Mouse (Mus musculus) olfactory bulb, adult 2 months (tissue): ENCODE results near the gene Mfsd8. TPM values are rescaled to one million over a fixed set of nuclear protein-coding genes. Genes with fewer than 3 reads are reported as not detected.
"Not testable (repeated sequence)": the region's sequence is repeated elsewhere in the genome, so short reads cannot be mapped to it uniquely, and the experiment has no call there.

Experiments used
- H3K27ac ChIP-seq: fragments of 200-500 bp; 2 replicates; pipeline ENCODE4 v1.5.1; 2012; ENCODE audit warnings: low read depth, low read length; ENCODE audit not compliant: insufficient read depth
- H3K4me1 ChIP-seq: fragments of 200-500 bp; 2 replicates; pipeline ENCODE4 v1.6.1; 2012; ENCODE audit warnings: low read length; ENCODE audit not compliant: control insufficient read depth, insufficient read depth
- H3K4me3 ChIP-seq: fragments of 200-500 bp; 2 replicates; pipeline ENCODE4 v1.5.1; 2012; ENCODE audit warnings: mild to moderate bottlenecking, low read depth, low read length, moderate library complexity; ENCODE audit not compliant: insufficient read depth
- CTCF ChIP-seq: fragments of 200-500 bp; IDR thresholded peaks from 2 replicates; pipeline ENCODE4 v1.5.1; 2012; ENCODE audit warnings: low read depth, mild to moderate bottlenecking, low read length, moderate library complexity; ENCODE audit not compliant: insufficient read depth
- POLR2A ChIP-seq: fragments of 200-500 bp; IDR thresholded peaks from 2 replicates; pipeline ENCODE4 v1.6.1; 2012; ENCODE audit warnings: mild to moderate bottlenecking, low read depth, low read length, moderate library complexity; ENCODE audit not compliant: insufficient read depth
- WGBS: fragments of 180-500 bp; shearing (Covaris S2); methylation state at CpG from one replicate; pipeline ENCODE4 v1.1.7; 2018; 5-methylcytosine and 5-hydroxymethylcytosine counted together
- polyA plus RNA-seq: library from polyadenylated mRNA; stranded (reverse); fragments of >200 nt; gene quantifications from 2 replicates; pipeline ENCODE4 v1.2.4, GENCODE M21; 2012; ENCODE audit warnings: low replicate concordance; ENCODE audit not compliant: missing spikeins, insufficient read depth, insufficient read length

The Mfsd8 gene
- polyA plus RNA-seq = not detected in 2 replicates

- Histone ChIP-seq H3K27ac (peak within 1 kb of the TSS; percentile 87), H3K4me3 (peak within 1 kb of the TSS; percentile 66)
- under 1% methylated on average over 39 of the region's 39 CpGs for WGBS
- peak; percentile 43; the same call in 1 of the 2 replicates for TF ChIP-seq POLR2A
- H3K4me1 ChIP-seq = not testable (repeated sequence)
Observed at GRCm38 (mm10) chr3:40846473-40846956, at the start of gene Mfsd8. Mfsd8 (minus strand) TSS chr3:40846886.

- H3K4me1 ChIP-seq, H3K27ac ChIP-seq: not testable (repeated sequence)
- under 1% methylated on average over 22 of the region's 24 CpGs for WGBS
- H3K4me3 ChIP-seq = peak overlapping the region; percentile 98
Observed at GRCm38 (mm10) chr3:40894336-40894735, 47.6 kb upstream of the Mfsd8 start.

- Histone ChIP-seq H3K27ac (peak overlapping the region; percentile 88), H3K4me3 (peak overlapping the region; percentile 98)
- peak; percentile 54 for TF ChIP-seq CTCF
- H3K4me1 ChIP-seq = not testable (repeated sequence)
- under 1% methylated on average over 38 of the region's 38 CpGs for WGBS
Observed at GRCm38 (mm10) chr3:40893816-40894258, 47.2 kb upstream of the Mfsd8 start.

GRCm38 (mm10) chr3:40853123-40853738, 6.5 kb upstream of the Mfsd8 start:
- not testable (repeated sequence) for H3K4me1 ChIP-seq, H3K4me3 ChIP-seq, H3K27ac ChIP-seq
- WGBS = 90% methylated on average over 3 of the region's 3 CpGs

DNA sequence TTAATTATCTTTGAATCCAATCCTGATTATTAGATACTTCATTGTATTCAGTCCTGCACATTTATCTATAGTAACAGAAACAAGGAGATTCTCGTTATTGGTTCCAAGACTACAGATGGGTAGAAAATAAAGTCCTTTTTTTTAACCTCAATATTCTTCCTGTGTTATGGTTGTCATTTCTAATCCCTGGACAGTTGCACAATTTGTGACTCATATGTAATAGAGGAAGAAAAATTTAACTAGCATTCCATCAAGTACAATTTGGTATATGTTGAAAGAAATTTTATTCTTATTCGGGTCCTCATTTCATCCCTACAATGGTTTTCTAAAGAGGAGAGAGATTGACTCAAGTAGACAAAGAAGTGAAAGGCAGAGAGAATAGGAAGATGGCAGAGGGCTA, 1.2 kb upstream of the Mfsd8 start:
- 83% methylated on average over 2 of the region's 2 CpGs for whole genome bisulfite sequencing
- H3K4me3 ChIP-seq, H3K27ac ChIP-seq, H3K4me1 ChIP-seq: not testable (repeated sequence)

GRCm38 (mm10) chr3:40847018-40847417, 332 bp upstream of the Mfsd8 start:
- WGBS = under 1% methylated on average over 18 of the region's 21 CpGs
- H3K4me1 ChIP-seq = not testable (repeated sequence)
- Histone ChIP-seq H3K27ac (peak overlapping the region; percentile 19; the same call in 1 of the 2 replicates), H3K4me3 (peak overlapping the region; percentile 66)

- Histone ChIP-seq H3K27ac (peak within 1 kb of the TSS; percentile 87), H3K4me3 (peak within 1 kb of the TSS; percentile 66)
- WGBS = 0% methylated on average over 4 of the region's 4 CpGs
- not testable (repeated sequence) for H3K4me1 ChIP-seq
Observed at GRCm38 (mm10) chr3:40846957-40847017, 101 bp upstream of the Mfsd8 start, which contains the start of gene Abhd18. Abhd18 (plus strand) TSS chr3:40846970.

DNA sequence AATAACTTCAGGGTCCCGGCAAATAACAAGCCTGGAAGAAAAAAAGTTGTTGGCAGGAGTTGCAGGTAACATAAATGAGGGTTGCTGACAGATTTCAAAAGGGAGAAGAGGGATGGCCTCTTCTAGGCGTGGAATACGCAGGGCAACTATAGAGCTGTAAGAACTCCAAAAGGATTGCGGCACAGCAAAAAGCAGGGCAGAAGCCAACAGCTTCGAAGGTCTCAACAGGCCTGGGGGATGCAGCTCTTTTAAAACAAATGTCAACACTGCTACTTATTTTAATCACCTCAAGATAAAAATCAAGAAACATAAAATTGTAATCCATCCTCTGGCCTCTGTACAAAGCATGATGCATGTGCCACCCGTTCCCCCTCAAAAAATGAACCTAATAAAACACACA, 1.2 kb downstream of the Mfsd8 start:
- H3K4me3 ChIP-seq = peak overlapping the region; percentile 34
- 22% methylated on average over 6 of the region's 6 CpGs for WGBS
- H3K27ac ChIP-seq = not testable (repeated sequence)

DNA sequence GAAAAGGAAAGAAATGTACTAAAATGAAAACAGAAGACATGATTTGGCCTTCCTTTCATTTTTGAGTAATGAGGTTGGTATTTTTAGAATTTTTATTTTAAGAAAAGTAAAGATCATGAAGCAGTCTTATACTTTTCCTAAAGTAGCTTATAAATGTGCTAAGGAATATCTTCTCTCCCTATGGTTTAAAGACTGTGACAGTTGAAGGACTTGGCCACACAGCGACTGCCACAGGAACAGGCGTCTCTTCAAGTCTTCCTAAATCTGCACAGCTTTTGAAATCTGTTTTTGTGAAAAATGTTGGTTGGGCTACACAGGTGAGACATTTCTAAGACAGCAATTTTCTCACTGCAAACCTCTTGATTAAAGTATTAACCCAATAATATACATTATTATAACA, 33.4 kb downstream of the Mfsd8 start:
- TF ChIP-seq CTCF (no peak), POLR2A (no peak)
- 91% methylated on average over 2 of the region's 2 CpGs for WGBS
- Histone ChIP-seq H3K27ac (no peak overlapping the region), H3K4me1 (no peaks in the 10 kb centered on the region), H3K4me3 (no peak overlapping the region)

More for the DNA sequence above, 1.2 kb downstream of the Mfsd8 start:
- H3K4me1 ChIP-seq = not testable (repeated sequence)

- no peaks in the 10 kb centered on the region for H3K4me1 ChIP-seq
- H3K27ac ChIP-seq = no peak overlapping the region
- TF ChIP-seq CTCF (no peak), POLR2A (no peak)
- 54% methylated on average over 2 of the region's 2 CpGs for WGBS
- no peak overlapping the region for H3K4me3 ChIP-seq
Observed at GRCm38 (mm10) chr3:40809894-40810293, 36.8 kb downstream of the Mfsd8 start.

DNA sequence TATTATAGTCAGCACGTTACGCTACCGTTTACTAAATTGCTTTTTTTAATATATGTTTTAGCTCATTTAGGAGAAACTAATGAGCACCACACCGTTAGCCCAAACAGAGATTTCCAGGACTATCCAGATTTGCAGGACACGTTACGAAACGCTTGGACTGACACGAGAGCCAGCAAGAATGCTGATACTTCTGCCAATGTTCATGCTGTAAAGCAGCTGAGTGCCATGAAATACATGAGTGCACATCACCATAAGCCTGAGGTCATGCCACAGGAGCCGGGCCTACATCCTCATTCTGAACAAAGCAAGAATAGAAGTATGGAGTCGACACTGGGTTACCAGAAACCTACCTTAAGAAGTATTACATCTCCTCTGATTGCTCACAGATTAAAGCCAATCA, 38.0 kb downstream of the Mfsd8 start:
- H3K27ac ChIP-seq = no peak overlapping the region
- H3K4me1 ChIP-seq = no peaks in the 10 kb centered on the region
- 87% methylated on average over 10 of the region's 10 CpGs for WGBS
- TF ChIP-seq POLR2A = no peak
- no peak for TF ChIP-seq CTCF
- no peak overlapping the region for H3K4me3 ChIP-seq
